Mouse (Mus musculus) gastrocnemius, adult 8-10 months (tissue): ENCODE results near the gene Arfgef2. TPM values are rescaled to one million over a fixed set of nuclear protein-coding genes. Genes with fewer than 3 reads are reported as not detected.

Experiments used
- DNase-seq, 2 experiments: peaks; one replicate each; pipeline ENCODE4 v3.0.0; 2022; ENCODE audit warnings: low spot score in 2 of 2
- total RNA-seq, 4 experiments: library from RNA; stranded (reverse); gene quantifications; 2 replicates each; pipeline ENCODE4 v1.2.4; 2022

Arfgef2 gene
- total RNA-seq = 10 to 100 TPM; 24.6 to 34.7 (median 25.8) TPM

DNA sequence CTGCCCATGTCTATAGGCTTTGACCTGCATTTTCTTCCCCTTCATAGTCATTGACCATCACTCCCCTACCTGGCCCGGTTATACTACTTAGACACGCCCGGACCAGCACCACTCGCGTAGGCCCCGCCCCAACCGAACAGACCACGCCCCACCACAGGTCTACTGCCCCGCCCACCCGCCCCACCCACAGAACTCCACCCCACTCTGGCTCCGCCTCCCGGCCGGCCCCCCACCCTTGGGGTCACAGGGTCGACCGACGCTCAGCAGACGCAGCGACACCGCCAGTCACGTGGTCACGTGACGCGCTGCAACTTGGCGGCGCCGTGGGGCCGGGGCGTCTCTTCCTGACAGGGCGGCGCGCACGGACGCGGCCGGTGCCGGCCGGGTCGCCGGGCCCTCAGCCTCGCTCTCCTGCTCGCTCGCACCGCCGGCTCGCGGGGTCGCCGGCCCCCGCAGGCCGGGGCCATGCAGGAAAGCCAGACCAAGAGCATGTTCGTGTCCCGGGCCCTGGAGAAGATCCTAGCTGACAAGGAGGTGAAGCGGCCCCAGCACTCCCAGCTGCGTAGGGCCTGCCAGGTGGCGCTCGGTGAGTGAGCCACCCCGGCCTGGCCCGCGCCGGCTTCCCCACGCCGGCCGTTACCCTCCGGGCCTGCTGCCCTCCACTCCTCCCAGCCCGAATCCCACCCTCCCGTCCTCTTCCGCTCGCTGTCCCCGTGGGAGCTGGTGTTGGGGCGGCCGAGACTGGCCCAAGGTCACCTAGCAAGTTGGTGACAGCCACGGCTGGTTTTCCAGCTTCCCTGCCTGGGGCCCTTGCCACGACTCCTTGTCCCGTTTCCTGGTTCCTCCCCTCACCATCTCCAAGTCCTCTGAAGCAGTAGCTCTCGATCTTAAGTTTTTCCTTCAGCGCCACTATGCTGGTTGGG, at the start of gene Arfgef2:
Gene Arfgef2, plus strand, starts transcription at position 339 of the 923 bp plus-strand sequence.
- DNase-seq = peak; percentile 81 to 88

DNA sequence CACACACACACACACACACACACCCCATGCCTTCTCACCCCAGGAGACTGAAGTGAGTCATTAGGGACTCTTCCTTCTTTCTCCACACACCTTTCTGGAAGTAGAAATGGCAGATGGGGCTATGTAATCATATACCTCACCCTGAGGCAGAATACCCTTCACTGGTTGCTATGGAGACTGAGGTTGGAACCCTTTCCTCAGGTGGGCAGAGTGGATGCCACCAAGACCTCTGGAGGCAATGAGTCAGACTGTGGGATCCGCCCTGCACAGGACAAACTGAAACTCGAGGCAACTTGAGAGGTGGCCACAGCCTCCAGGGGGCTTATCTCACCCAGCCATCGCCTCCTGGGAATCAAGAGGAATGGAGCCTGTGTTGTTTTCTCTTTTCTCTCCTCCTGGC, 47.4 kb upstream of the Arfgef2 start:
- no peak for DNase-seq

DNA sequence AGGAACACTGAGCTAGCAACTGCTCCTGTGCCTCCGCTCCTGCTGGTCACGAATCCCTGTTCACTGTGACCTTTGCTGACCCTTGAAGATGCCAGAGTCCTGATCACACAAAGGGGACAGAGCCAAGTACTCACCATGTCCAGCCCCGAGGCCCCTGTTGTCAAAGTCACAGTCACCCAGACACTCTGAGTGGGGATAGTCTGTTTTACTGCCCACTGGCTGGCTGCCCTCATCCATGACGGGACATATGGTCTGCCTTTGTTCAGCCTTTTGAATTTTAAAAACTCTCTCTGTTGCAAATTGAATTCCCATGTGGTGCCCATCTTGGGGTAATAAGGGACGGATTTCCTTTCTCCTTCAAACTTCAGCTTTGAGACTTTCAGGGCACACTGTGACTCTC, 41.3 kb upstream of the Arfgef2 start:
- DNase-seq = no peak

DNA sequence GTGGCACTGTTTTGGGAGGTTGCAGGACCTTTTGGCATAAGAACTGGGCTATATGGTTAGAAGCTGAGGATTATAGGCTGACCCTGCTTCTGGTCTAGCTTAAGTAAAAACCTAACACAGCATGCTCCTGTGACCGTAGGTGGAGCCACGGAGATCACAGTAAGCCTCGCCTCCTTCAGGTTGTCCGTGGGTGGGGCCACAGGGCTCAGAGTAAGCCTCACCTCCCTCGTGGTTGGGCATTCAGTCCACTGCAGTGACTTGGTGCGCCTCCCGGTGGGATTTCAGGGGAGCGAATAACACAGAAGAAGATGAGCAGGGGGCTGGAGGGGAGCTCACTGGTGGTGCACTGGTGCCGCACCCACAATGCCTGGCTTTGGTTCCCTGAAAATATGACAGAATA, 37.8 kb upstream of the Arfgef2 start:
- no peak for DNase-seq

DNA sequence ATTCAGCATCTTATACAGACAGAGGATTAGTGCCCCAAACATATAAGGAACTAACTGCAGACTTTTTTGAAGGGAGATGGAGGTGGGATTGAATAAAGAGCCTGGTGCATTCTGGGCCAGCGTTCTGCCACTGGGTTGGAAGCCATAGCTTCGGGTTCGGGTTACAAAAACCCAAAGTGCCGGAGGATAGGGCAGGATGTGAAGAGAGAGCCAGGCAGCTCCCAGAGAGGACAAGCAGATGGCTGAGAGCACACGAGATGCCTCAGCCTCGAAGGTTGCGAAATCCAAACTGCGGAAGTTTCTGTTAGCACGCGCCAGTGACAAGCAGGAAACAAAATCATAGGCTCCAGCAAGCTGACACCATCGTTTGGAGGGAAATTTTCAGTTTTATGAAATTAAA, 34.0 kb upstream of the Arfgef2 start:
- peak; percentile 16 to 17 for DNase-seq

DNA sequence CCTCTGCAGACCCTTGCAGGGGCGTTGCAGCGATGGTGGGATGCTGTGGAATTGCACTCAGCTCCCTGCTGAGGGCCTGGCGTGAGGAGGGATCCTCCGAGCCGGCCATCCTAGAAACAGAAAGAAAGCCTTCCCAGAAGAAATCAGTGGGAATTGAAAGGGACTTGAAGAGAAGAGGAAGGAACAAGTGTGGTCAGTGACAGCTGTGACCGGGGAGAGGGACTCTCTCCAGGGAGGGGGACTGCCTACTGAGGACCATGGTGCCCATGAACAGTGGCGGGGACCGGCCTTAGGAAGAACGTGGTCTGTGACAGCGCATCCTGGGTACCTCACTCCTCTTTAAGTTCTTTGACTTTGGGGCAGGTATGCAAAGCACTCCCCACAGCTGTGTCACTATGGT, 31.8 kb upstream of the Arfgef2 start:
- DNase-seq = no peak

DNA sequence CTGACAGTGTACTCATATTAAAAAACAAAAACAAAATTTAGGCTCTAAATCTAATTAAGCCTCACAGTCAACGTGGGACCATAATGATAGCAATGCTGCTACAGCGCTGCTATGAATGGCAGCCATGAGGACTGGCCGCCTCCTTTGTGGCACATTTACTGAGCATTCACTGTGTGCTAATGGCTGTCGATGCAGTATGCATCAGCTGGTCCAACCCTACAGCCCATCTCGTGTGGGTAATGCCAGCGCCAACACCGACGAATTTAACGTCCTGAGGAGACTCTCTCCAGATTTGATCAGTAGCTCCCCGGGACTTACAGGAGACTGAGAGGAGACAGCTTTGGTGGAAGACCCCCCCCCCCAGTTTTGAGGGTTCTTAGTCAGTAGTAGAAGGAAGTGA, 31.1 kb upstream of the Arfgef2 start:
- DNase-seq = no peak

DNA sequence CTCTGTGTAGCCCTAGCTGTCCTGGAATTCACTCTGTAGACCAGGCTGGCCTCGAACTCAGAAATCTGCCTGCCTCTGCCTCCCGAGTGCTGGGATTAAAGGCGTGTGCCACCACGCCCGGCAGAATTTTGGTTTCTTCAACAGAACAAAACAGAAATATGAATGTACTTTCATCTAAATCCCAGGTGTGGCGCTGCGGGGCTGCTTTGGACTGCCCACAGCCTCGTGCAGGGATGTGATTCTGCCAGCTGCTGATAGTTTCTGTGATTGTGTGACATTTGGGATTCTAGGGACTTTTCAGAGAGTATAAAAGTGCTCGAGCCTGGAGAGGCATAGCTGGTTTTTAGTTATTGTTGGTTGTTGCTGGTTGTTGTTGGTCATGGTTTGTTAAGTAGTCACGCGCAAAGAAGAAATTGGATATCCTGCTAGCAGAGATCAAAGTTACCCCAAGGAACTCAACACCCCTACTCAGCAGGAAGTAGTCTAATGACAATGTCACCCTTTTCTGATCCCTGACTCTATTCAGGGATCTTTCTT, 30.0 kb upstream of the Arfgef2 start:
- no peak for DNase-seq

DNA sequence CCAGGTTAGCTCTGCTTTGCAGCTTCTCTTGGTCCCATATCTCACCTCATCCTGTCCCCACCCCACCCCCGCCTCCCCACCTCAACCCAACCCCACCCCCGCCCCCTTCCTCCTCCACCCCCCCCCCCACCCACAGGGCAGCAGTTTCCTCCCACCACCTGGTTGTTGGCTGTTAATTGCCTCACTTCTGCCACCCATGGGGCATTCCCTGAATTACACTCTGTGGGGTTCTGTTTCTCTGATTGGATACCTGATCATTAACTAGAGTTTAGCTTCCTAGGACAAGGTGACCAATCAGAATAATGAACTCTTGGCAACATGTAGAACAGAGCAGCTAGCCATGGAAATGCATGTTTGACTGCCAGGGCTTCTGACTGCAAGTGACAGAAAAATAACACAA, 29.1 kb upstream of the Arfgef2 start:
- DNase-seq = no peak

DNA sequence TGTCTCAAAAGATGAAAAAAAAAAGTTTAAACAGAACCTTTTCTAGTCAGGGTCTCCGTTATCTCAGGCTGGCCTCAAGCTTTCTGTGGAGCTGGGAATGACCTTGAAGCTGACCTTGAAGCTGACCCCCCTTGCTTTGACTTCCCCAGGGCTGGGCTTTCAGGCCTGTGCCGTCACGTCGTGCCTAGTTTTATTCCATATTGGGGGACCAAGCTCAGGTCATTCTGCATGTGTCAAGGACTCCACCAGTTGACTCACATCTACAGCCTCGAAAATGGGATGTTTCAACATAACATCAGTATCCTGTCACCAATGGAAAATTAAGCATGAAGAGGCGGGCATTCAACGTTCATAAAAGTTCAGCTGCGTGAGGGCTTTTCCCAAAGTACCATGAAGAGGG, 25.4 kb upstream of the Arfgef2 start:
- no peak for DNase-seq

DNA sequence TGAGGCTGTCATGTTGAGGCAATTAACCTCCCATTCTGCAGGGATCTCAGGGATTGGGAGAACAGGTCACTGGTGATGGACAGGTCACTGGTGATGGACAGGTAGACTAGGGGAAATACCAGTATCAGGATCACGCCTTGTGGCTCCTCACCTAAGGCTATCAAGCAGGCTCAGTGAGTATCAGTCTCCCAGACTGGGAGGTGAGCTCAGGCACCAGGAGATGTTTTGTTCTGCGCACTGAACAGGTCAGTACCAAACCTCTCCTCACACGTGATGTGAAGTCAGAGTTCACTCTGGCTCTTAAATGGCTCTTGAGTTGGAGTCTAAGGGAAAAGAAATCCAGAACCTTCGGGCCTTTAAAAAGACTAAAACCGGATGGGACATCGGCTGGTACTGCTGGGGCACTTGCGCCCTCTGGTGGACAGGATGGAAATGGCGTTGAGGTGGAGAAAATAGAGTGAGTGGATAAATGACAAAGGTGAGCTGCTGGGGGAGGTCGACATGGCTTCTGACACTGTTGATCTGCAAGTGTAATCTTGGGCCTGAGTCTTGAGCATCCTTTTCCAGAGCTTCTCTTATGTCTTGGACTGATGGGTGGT, 24.3 kb upstream of the Arfgef2 start:
- peak; percentile 53 to 59 for DNase-seq

DNA sequence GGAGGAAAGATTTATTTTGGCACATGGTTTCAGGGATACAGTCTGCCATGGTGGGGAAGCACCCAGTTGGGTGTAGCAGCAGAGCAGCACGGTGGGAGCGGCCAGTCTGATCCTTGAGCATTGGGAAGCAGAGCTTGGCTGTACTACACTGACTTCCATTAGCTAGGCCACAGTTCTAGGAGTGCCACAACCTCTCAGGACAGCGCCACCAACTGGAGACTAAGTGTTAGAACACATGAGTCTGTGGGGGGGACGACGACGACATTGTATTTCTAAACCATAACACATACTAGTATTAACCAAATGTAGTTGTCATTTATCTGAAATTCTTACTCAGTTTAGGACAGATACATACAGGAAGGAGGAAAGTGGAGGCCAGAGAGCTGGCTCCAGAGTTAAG, 21.0 kb upstream of the Arfgef2 start:
- no peak for DNase-seq

DNA sequence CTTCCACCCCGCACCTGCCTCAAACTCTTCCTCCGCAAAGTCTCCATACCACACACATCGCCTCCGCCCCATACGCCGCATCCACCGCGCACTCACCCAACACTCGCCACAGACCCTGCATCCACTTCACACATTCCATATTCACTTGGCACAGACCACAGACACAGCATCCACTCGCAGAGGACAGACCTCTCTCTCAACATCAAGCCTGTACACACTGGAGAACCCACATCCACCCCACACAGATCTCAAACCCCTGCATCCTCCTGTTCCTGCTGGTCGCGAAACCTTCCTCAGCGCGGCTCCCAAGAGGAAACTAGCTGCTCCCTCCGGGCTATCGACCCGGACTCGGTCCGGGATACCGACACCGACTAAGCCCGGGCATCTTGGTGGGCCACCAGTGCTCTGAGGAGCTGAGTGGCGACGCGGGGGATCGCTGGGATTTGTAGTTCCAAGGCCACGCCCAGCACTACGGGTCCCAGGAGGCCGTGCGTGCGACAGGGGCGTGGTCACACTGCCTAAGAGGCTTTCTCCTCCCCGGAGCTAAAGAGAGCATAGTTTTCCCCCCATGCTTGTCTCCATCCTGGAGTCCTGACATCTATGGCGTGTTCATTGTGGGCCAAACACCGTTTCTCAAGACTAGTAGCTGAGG, 18.9 kb upstream of the Arfgef2 start:
- peak; percentile 77 to 86 for DNase-seq

DNA sequence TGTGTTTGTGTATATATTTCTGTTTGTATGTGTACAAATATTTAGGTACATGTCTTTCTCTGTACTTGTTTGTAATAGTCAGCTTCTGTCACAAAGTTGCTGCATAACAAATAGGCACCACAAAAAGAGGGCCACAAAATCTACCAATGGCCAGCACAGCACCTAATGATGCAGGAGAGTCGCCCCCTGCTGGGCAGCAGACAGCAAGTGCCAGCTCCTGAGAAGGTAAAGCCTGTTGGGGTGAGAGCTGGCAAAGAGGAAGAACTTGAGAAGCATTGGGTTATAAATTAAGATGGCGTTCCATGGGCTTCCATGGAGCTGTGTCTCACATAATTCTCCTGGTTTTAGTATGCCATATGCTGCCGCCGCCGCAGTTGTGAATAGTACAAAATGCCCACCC, 13.7 kb upstream of the Arfgef2 start:
- DNase-seq = no peak

DNA sequence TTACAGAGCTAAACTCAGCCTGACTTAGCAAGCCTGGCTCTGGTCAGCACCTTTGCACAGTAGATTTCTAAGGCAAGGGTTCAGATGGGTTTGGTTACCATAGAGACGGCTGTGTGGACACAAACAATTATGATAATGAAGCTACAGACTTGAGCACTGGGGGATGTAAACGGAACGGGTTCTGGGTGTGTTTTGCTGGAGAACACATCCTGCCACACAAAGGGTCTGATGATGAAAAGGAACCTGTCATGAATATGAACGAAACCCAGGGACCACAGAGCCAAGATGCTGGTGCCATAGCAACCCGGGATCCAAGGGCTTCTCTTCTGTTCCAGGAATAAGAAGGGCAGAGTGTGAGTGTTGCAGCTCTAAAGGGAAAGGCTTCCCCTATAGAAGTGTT, 13.0 kb upstream of the Arfgef2 start, which contains the start of gene Trp53rkb:
Gene Trp53rkb, plus strand, starts transcription at position 177 of the 400 bp plus-strand sequence.
- no peak for DNase-seq

DNA sequence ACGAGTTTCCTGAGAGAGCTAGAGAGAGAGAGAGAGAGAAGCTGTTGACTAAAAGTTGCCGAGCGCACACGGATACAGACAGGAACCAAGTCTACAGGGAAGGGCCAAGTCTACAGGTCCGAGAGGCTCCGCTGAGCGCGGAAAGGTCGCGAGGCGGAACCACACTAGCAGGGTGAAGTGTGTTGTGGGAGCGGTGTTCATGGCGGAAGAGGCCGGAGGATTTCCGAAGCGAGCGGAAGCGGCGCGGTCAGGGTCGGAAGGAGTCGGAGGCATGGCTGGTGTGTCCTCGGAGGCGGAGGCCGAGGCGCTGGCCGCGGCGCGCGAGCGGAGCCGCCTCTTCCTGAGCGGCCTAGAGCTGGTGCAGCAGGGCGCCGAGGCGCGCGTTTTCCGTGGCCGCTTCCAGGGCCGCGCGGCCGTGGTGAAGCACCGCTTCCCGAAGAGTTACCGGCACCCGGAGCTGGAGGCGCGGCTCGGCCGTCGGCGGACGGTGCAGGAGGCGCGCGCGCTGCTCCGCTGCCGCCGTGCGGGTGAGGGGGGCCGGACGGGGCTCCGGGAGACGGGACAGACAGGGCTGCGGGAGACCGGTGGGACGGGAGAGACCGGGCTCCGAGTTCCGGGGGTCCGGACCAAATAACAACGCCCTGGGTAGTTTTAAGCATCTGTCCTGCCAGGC, 11.7 kb upstream of the Arfgef2 start:
- DNase-seq = peak; percentile 64 to 75

DNA sequence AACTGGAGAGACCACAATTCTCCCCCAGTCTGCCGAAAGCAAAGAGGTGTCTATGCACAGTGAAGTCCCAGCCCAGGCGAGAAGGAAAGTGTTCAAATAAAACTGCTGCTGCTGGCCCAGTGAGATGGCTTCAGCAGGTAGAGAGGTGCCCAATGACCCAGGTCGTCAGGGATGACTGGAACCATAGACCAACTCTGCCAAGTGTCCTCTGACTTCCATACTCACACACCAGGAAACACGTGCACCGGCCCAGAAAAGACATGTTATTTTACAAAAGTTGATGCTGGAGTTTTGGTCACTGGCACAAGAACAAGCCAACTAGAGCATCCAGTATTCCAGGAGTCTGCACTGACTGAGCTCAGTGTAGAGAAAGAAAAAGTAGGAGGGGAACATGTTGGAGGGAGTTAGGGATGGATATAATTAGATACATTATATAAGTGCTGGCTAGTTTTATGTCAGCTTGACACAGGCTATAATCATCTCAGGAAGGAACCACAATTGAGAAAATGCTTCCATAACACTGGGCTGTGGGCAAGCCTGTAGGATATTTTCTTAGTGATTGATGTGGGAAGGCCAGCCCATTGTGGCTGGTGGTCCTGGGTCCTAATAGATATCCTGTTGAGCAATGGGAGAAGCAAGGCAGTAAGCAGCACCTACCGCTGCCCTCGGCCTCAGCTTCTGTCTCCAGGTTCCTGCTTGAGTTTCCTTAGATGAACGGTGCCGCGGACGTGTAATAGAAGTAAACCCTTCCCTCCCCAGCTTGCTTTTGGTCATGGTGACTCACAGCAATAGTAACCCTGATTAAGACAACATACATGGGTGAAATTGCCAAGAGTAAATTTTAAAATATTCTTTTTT, 5.5 kb upstream of the Arfgef2 start:
- no peak for DNase-seq

DNA sequence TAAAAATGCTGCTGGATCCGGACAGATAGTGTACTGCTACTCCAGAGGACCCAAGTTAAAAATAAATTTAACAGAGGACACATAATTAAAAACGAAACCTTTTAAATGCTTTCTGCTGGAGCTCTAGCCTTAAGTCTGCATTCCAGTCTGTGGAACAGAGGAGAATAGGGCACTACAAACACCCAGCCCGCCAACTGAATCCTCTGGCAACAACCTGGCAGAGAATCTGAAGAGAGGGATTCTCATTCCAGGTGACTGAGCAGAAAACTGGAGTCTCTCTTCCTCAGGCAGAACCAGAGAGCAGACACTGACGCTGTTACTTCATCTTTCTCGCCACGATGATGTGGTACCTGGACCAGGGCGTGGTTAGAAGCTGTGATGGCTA, 4.9 kb upstream of the Arfgef2 start:
- no peak for DNase-seq

DNA sequence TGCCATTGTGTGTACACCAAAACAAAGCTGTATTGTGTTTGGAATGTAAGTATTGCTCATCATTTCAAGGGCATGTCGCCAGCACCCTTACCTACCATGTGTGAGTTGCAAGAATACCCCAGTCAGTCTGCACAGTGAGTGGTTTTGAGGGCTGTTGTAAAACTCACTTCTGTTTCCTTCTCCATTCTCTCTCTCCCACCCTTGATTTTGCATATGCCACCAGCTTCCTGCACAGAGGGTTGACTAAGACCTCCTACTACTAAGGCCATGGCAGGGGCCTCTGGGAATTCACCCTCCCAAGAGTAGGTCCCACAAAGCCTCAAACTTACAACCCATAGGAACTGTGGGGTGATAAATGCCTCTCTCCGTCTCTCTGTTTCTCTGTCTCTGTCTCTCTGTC, 4.0 kb upstream of the Arfgef2 start:
- DNase-seq = no peak

DNA sequence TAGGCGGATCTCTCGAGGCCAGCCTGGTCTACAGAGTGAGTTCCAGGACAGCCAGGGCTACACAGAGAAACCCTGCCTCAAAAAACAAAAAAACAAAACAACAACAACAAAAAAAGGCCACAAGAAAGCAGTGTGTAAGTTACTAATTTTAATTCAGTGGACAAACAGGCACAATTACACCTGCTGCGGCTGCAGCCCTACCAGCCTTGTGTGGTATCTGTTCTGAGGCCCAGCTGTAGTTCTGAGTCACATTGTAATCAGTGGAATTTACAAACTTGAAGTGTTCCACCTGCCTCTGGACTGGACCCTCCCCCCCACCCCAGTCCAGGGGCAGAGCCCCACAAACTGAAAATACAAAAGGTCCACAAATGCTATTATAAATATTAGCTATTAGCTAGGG, 2.1 kb upstream of the Arfgef2 start:
- no peak for DNase-seq
